Mouse (Mus musculus) forebrain, embryonic 14.5 days (tissue): ENCODE measurements at regions not wholly inside any gene's neighbourhood (a gene's known extent, or its start where the extent isn't known, plus 50 kb on each side); places are given as distances from the start of the nearest gene placed in this dataset.

Experiments
- ATAC-seq: fragments of 200-750 bp; cut with Nextera tagmentation; 2 replicates; pipeline ENCODE4 v1.8.0; 2017; ENCODE audit warnings: mild to moderate bottlenecking, moderate library complexity
- DNase-seq: peaks from one replicate; pipeline ENCODE4 v3.0.0-alpha.2; 2015; ENCODE audit warnings: low spot score
- H3K27ac ChIP-seq: fragments of 300-500 bp; sonication (generic); 2 replicates; pipeline ENCODE4 v1.5.1; 2014; ENCODE audit warnings: low read depth, mild to moderate bottlenecking, control low read depth, low read length, moderate library complexity
- H3K27me3 ChIP-seq: fragments of 300-500 bp; sonication (generic); replicated peaks from 2 replicates; pipeline ENCODE4 v1.6.1; 2014; ENCODE audit warnings: low read length, control low read depth, mixed read lengths; ENCODE audit not compliant: control insufficient read depth, insufficient read depth
- H3K36me3 ChIP-seq: fragments of 300-500 bp; sonication (generic); 2 replicates; pipeline ENCODE4 v1.6.1; 2014; ENCODE audit warnings: low read length, control low read depth; ENCODE audit not compliant: control insufficient read depth, insufficient read depth
- H3K4me1 ChIP-seq: fragments of 300-500 bp; sonication (generic); 2 replicates; pipeline ENCODE4 v1.6.1; 2014; ENCODE audit warnings: antibody characterized with exemption, low read length, control low read depth; ENCODE audit not compliant: control insufficient read depth, insufficient read depth
- H3K4me2 ChIP-seq: fragments of 300-500 bp; sonication (generic); 2 replicates; pipeline ENCODE4 v1.6.1; 2014; ENCODE audit warnings: mild to moderate bottlenecking, control low read depth, low read length
- H3K4me3 ChIP-seq: fragments of 300-500 bp; sonication (generic); 2 replicates; pipeline ENCODE4 v1.5.1; 2014; ENCODE audit warnings: low read depth, low read length, control low read depth
- H3K9ac ChIP-seq: fragments of 300-500 bp; sonication (generic); 2 replicates; pipeline ENCODE4 v1.6.1; 2014; ENCODE audit warnings: mild to moderate bottlenecking, low read length, control low read depth, moderate library complexity
- H3K9me3 ChIP-seq: fragments of 300-500 bp; sonication (generic); replicated peaks from 2 replicates; pipeline ENCODE4 v1.6.1; 2016; ENCODE audit warnings: low read length, control low read depth, mixed read lengths; ENCODE audit not compliant: control insufficient read depth
- WGBS: fragments of 180-500 bp; shearing (Covaris S2); extraction: QIAGEN DNeasy Blood & Tissue Kit; methylation state at CpG from one replicate; pipeline ENCODE4 v1.1.7; 2014; 5-methylcytosine and 5-hydroxymethylcytosine counted together

- Histone ChIP-seq H3K9ac (no peak overlapping the region), H3K4me3 (no peak overlapping the region), H3K4me2 (no peak overlapping the region), H3K27me3 (no peaks in the 10 kb centered on the region), H3K36me3 (no peaks in the 10 kb centered on the region), H3K9me3 (no peaks in the 10 kb centered on the region), H3K27ac (no peak overlapping the region), H3K4me1 (no peaks in the 10 kb centered on the region)
- 80% methylated on average over 2 of the region's 2 CpGs for WGBS
- no peak for ATAC-seq
- DNase-seq: peak; percentile 27
Measured at GRCm38 (mm10) chr10:125084975-125085374, 304.3 kb downstream of the Slc16a7 start.

DNA sequence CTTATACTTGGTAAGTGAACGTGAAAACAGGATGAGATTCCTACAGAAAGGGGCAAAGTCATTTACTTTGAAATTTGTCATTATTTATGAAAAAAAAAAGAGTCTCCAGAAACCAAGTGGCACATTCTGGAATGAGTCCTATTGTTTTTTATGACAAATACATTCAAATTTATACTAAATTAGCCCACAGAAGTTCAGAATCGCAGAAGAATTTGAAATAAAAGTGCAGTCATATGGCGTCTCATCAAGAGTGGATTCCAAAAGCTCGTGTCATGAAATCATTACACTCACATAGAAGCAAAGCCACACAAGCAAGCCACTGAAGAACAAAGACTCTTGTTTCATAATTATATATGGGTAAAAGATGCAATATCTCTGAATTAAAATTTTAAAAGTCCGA lies 316.9 kb downstream of the Slc16a7 start:
- 85% methylated on average over 5 of the region's 5 CpGs for WGBS
- H3K36me3 ChIP-seq: no peaks in the 10 kb centered on the region
- H3K9me3 ChIP-seq: no peaks in the 10 kb centered on the region
- no peaks in the 10 kb centered on the region for H3K4me1 ChIP-seq
- no peak overlapping the region for H3K27ac ChIP-seq
- ATAC-seq (no peak), DNase-seq (no peak)
- H3K27me3 ChIP-seq: no peaks in the 10 kb centered on the region
- H3K4me3 ChIP-seq: no peak overlapping the region
- H3K4me2 ChIP-seq: no peak overlapping the region
- H3K9ac ChIP-seq: no peak overlapping the region

DNA sequence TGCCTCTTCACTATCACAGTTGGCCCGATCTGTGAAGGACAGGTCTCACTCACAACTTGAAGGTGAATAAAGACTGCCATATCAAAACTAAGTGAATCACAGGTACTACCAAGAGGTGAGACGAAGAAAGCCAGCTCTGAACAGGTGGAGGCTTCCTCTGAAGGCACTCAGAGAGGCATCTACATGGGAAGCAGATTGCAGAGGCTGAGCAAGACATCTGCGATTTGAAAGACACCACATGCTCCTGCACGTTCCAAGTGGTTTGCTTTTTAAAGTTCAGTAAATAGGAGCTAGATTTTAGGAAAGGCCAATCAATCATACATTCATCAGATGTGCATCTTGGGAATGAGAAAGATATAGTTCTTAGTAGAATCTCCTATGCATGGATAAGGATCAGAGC lies 319.0 kb downstream of the Slc16a7 start:
- Histone ChIP-seq H3K4me2 (no peak overlapping the region), H3K4me3 (no peak overlapping the region), H3K36me3 (no peaks in the 10 kb centered on the region), H3K9me3 (no peaks in the 10 kb centered on the region), H3K27ac (no peak overlapping the region), H3K9ac (no peak overlapping the region), H3K4me1 (no peaks in the 10 kb centered on the region), H3K27me3 (no peaks in the 10 kb centered on the region)
- ATAC-seq (no peak), DNase-seq (no peak)
- WGBS: 87% methylated on average over 4 of the region's 4 CpGs

- Histone ChIP-seq H3K9me3 (no peaks in the 10 kb centered on the region), H3K4me3 (no peak overlapping the region), H3K4me1 (no peaks in the 10 kb centered on the region), H3K27me3 (no peaks in the 10 kb centered on the region), H3K4me2 (no peak overlapping the region), H3K9ac (no peak overlapping the region), H3K36me3 (no peaks in the 10 kb centered on the region), H3K27ac (no peak overlapping the region)
- 85% methylated on average over 3 of the region's 3 CpGs for WGBS
- no peak for ATAC-seq
- DNase-seq: no peak
Measured at GRCm38 (mm10) chr10:125039290-125039689, 350.0 kb downstream of the Slc16a7 start.

DNA sequence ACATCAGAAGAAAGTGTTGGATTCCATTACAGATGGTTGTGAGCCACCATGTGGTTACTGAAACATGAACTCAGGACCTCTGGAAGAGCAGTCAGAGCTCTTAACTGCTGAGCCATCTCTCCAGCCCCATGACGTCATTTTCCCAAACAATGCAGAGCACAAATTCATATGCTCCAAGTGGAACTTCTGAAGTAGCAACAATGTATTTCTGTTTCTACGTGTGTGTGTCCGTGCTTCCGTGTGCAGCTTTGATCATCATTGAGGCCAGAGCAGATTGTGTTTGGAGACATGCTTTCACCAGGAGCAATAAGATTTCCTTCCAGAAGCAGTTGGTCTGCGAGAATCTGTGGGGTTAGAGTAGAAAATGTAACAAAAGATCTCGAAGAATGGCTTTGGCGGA lies 353.6 kb downstream of the Slc16a7 start:
- no peaks in the 10 kb centered on the region for H3K4me1 ChIP-seq
- H3K27me3 ChIP-seq: no peaks in the 10 kb centered on the region
- no peak overlapping the region for H3K4me2 ChIP-seq
- DNase-seq (no peak), ATAC-seq (no peak)
- no peak overlapping the region for H3K27ac ChIP-seq
- no peak overlapping the region for H3K4me3 ChIP-seq
- 73% methylated on average over 7 of the region's 7 CpGs for WGBS
- H3K36me3 ChIP-seq: no peaks in the 10 kb centered on the region
- H3K9me3 ChIP-seq: no peaks in the 10 kb centered on the region
- H3K9ac ChIP-seq: no peak overlapping the region

- Histone ChIP-seq H3K4me1 (no peaks in the 10 kb centered on the region), H3K9me3 (no peaks in the 10 kb centered on the region), H3K36me3 (no peaks in the 10 kb centered on the region), H3K27ac (no peak overlapping the region), H3K4me2 (no peak overlapping the region), H3K27me3 (no peaks in the 10 kb centered on the region), H3K9ac (no peak overlapping the region), H3K4me3 (no peak overlapping the region)
- 91% methylated on average over 5 of the region's 5 CpGs for WGBS
- DNase-seq (peak; percentile 4), ATAC-seq (no peak)
Measured at GRCm38 (mm10) chr10:125028347-125028746, 360.9 kb downstream of the Slc16a7 start.

DNA sequence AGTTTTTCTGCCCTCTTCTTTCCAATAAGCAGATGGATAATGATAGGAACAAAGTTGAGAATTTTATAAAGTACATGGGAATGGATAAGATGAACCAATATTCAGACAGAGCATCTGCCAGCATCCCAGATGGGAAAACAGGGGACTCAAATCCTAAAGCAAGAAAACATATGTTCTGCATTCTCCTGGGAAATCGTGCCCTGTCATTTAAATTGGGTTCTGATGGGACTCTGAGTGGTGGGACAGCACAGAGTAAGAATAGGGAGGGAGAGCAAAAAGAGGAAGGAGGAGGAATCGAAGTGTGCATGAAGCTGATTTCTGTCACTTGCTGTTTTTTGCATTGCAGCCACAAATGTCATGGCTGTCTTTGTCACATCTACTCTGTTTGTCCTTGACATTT lies 362.4 kb downstream of the Slc16a7 start:
- Histone ChIP-seq H3K9me3 (no peaks in the 10 kb centered on the region), H3K4me3 (no peak overlapping the region), H3K4me2 (no peak overlapping the region), H3K27ac (no peak overlapping the region), H3K27me3 (no peaks in the 10 kb centered on the region), H3K4me1 (no peaks in the 10 kb centered on the region), H3K36me3 (no peaks in the 10 kb centered on the region), H3K9ac (no peak overlapping the region)
- DNase-seq: peak; percentile 62
- peak; percentile 70; the same call in 1 of the 2 replicates for ATAC-seq
- WGBS: 63% methylated on average over 2 of the region's 2 CpGs
